Mouse (Mus musculus): ENCODE data around the gene Rangap1. TPM values are rescaled to one million over a fixed set of nuclear protein-coding genes. Genes with fewer than 3 reads are reported as not detected.

Gene Rangap1
- polyA plus RNA-seq (2014; fragmentation: Illumina TruSeq; extraction: RNeasy Lipid Tissue Mini Kit (QIAGEN cat#74804); ENCODE audit: low read depth, low replicate concordance), result 20.9 TPM

GRCm38 (mm10) chr15:81744992-81745600 is at the start of gene Rangap1, which contains the start of gene Zc3h7b:
Gene Rangap1, minus strand, starts transcription at chr15:81745530.
Gene Zc3h7b, plus strand, starts transcription at chr15:81745057.

GRCm38 (mm10) chr15:81697175-81697574 is 48.2 kb downstream of the Rangap1 start, which contains the start of gene Chadl:
Gene Chadl, minus strand, starts transcription at chr15:81697287.

GRCm38 (mm10) chr15:81663697-81664561 is 81.4 kb downstream of the Rangap1 start, which contains the start of gene L3mbtl2:
Gene L3mbtl2, plus strand, starts transcription at chr15:81663889.

Other genes with a start within 250 kb of the Rangap1 start
- gene Ep300, start 160.2 kb downstream of the Rangap1 start, polyA plus RNA-seq (2014; fragmentation: Illumina TruSeq; extraction: RNeasy Lipid Tissue Mini Kit (QIAGEN cat#74804); ENCODE audit: low read depth, low replicate concordance), result 21.3 TPM
- gene L3mbtl2, start 81.6 kb downstream of the Rangap1 start, polyA plus RNA-seq (2014; fragmentation: Illumina TruSeq; extraction: RNeasy Lipid Tissue Mini Kit (QIAGEN cat#74804); ENCODE audit: low read depth, low replicate concordance), result 12.1 TPM
- 2.3 TPM for gene Chadl, start 48.2 kb downstream of the Rangap1 start, polyA plus RNA-seq (2014; fragmentation: Illumina TruSeq; extraction: RNeasy Lipid Tissue Mini Kit (QIAGEN cat#74804); ENCODE audit: low read depth, low replicate concordance)
- gene Zc3h7b, start 473 bp downstream of the Rangap1 start, polyA plus RNA-seq (2014; fragmentation: Illumina TruSeq; extraction: RNeasy Lipid Tissue Mini Kit (QIAGEN cat#74804); ENCODE audit: low read depth, low replicate concordance), result 45.5 TPM
- 84.7 TPM for gene Tef, start 56.9 kb upstream of the Rangap1 start, polyA plus RNA-seq (2014; fragmentation: Illumina TruSeq; extraction: RNeasy Lipid Tissue Mini Kit (QIAGEN cat#74804); ENCODE audit: low read depth, low replicate concordance)
- 36.4 TPM for gene Tob2, start 113.3 kb upstream of the Rangap1 start, polyA plus RNA-seq (2014; fragmentation: Illumina TruSeq; extraction: RNeasy Lipid Tissue Mini Kit (QIAGEN cat#74804); ENCODE audit: low read depth, low replicate concordance)
- 40.3 TPM for gene Phf5a, start 126.4 kb upstream of the Rangap1 start, polyA plus RNA-seq (2014; fragmentation: Illumina TruSeq; extraction: RNeasy Lipid Tissue Mini Kit (QIAGEN cat#74804); ENCODE audit: low read depth, low replicate concordance)
- 2,087 TPM for gene Aco2, start 126.8 kb upstream of the Rangap1 start, polyA plus RNA-seq (2014; fragmentation: Illumina TruSeq; extraction: RNeasy Lipid Tissue Mini Kit (QIAGEN cat#74804); ENCODE audit: low read depth, low replicate concordance)
- gene Polr3h, start 180.7 kb upstream of the Rangap1 start, polyA plus RNA-seq (2014; fragmentation: Illumina TruSeq; extraction: RNeasy Lipid Tissue Mini Kit (QIAGEN cat#74804); ENCODE audit: low read depth, low replicate concordance), result 11.3 TPM
- gene Csdc2, start 191.2 kb upstream of the Rangap1 start, polyA plus RNA-seq (2014; fragmentation: Illumina TruSeq; extraction: RNeasy Lipid Tissue Mini Kit (QIAGEN cat#74804); ENCODE audit: low read depth, low replicate concordance), result 91.9 TPM
- gene Pmm1, start 215.4 kb upstream of the Rangap1 start, polyA plus RNA-seq (2014; fragmentation: Illumina TruSeq; extraction: RNeasy Lipid Tissue Mini Kit (QIAGEN cat#74804); ENCODE audit: low read depth, low replicate concordance), result 34.2 TPM
- not detected for gene 1700029P11Rik, start 235.0 kb upstream of the Rangap1 start, polyA plus RNA-seq (2014; fragmentation: Illumina TruSeq; extraction: RNeasy Lipid Tissue Mini Kit (QIAGEN cat#74804); ENCODE audit: low read depth, low replicate concordance)
- gene Xrcc6, start 242.3 kb upstream of the Rangap1 start, polyA plus RNA-seq (2014; fragmentation: Illumina TruSeq; extraction: RNeasy Lipid Tissue Mini Kit (QIAGEN cat#74804); ENCODE audit: low read depth, low replicate concordance), result 34.2 TPM

All from heart, adult 10 weeks (tissue).